Mouse (Mus musculus) spleen, adult 2 months (tissue): ENCODE data around the gene Acsbg1. TPM values are rescaled to one million over a fixed set of nuclear protein-coding genes. Genes with fewer than 3 reads are reported as not detected.

Experiments
- DNase-seq, 2 experiments: peaks; one replicate each; pipeline versions ENCODE4 v3.0.0 to v3.0.0-alpha.2; 2012 to 2021; ENCODE audit warnings: low spot score in 2 of 2, low read depth in 1 of 2
- H3K27ac ChIP-seq: fragments of 200-500 bp; 2 replicates; pipeline ENCODE4 v1.5.1; 2012; ENCODE audit warnings: low read length, inconsistent platforms; ENCODE audit not compliant: insufficient read depth
- H3K27me3 ChIP-seq: fragments of 200-500 bp; 2 replicates; pipeline ENCODE4 v1.6.1; 2012; ENCODE audit warnings: mild to moderate bottlenecking, moderate library complexity, low read length, inconsistent platforms; ENCODE audit not compliant: control insufficient read depth, insufficient read depth
- H3K36me3 ChIP-seq: fragments of 200-500 bp; 2 replicates; pipeline ENCODE4 v1.6.1; 2012; ENCODE audit warnings: mild to moderate bottlenecking, low read length, inconsistent platforms; ENCODE audit not compliant: control insufficient read depth, insufficient read depth
- H3K4me1 ChIP-seq: fragments of 200-500 bp; 2 replicates; pipeline ENCODE4 v1.6.1; 2011; ENCODE audit warnings: inconsistent platforms; ENCODE audit not compliant: control insufficient read depth, insufficient read depth, insufficient read length
- H3K4me3 ChIP-seq: fragments of 200-500 bp; 2 replicates; pipeline ENCODE4 v1.5.1; 2011; ENCODE audit warnings: mild to moderate bottlenecking, inconsistent platforms; ENCODE audit not compliant: insufficient read depth, insufficient read length; ENCODE audit errors: extremely low read depth
- CTCF ChIP-seq: fragments of 200-500 bp; IDR thresholded peaks from 2 replicates; pipeline ENCODE4 v1.5.1; 2011; ENCODE audit warnings: mild to moderate bottlenecking, inconsistent platforms; ENCODE audit not compliant: insufficient read depth, insufficient read length, insufficient replicate concordance; ENCODE audit errors: extremely low read depth
- POLR2A ChIP-seq: fragments of 200-500 bp; IDR thresholded peaks from 2 replicates; pipeline ENCODE4 v1.6.1; 2011; ENCODE audit warnings: low read depth, low read length, inconsistent platforms
- WGBS: fragments of 180-500 bp; shearing (Covaris S2); methylation state at CpG from one replicate; pipeline ENCODE4 v1.1.7; 2018; 5-methylcytosine and 5-hydroxymethylcytosine counted together
- polyA plus RNA-seq: library from polyadenylated mRNA; depleted of rRNA; stranded (reverse); fragments of >200 nt; gene quantifications from 2 replicates; pipeline ENCODE4 v1.2.3, GENCODE M21; 2012

The Acsbg1 gene
- polyA plus RNA-seq, 1 experiment = 3.2 TPM

DNA sequence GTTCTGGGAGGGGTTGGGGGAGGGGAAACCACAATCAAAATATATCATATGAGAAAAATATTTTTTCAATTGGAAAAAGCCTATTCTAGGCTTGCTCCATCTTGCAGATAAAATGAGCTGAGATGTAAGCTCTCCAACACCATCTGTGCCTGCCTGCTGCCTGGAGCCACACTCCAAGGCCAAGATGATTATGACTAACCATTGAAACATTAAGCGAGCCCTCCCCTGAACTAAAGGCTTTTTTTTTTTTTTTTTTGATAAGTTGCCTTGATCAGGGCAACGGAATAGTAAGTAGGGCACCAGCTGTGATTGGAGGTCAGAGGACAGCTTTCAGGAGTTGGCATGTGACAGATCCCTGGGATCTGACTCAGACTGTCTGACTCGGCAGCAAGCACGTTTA is 6.8 kb upstream of the Acsbg1 start:
- WGBS = 75% methylated on average over 4 of the region's 4 CpGs
- DNase-seq = no peak
- no peak overlapping the region for H3K27ac ChIP-seq
- H3K36me3 ChIP-seq = no peaks in the 10 kb centered on the region
- H3K4me1 ChIP-seq = no peaks in the 10 kb centered on the region
- TF ChIP-seq CTCF = no peak
- TF ChIP-seq POLR2A = no peak
- H3K4me3 ChIP-seq = no peak overlapping the region
- H3K27me3 ChIP-seq = no peaks in the 10 kb centered on the region

DNA sequence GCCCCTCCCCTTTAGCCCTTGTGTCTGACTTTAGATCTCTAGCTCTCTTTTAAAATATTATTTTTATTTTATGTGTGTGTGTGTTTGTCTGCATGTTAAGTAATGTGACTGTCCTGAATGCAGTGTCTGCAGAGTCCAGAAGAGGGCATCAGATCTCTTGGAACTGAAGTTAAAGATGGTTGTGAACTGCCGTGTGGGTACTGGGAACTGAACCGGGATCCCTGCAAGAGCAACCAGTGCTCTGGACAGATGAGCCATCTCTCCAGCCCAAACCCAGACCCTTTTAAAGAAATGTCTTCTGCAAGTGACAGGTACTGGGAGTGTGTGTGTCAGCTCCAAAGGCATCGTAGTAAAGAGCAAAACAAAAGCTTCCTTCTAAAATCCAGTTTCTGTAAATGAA is 4.4 kb upstream of the Acsbg1 start:
- TF ChIP-seq POLR2A (no peak), CTCF (no peak)
- 97% methylated on average over 3 of the region's 3 CpGs for WGBS
- DNase-seq = no peak

DNA sequence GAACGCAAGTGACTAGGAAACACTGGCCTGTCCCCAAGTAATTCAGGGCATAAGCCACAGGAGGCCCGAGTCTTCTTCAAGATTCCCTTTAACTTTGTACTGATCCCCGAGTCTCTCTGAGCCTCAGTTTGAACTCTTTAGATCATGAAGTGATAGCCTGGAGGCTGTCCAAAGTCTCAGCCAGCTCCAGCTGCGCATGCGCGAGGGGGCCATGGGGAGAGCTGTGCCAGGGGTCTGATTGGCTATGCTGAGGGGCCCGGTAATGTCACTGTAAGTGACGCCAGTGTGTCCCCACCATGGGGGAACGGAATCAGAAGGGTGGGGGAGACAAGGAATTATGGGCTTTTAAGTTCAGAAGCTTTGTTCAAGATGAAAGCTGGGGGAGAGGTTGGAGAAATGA is 2.7 kb upstream of the Acsbg1 start:
- no peak overlapping the region for H3K27ac ChIP-seq
- H3K4me1 ChIP-seq = no peaks in the 10 kb centered on the region
- no peak for DNase-seq
- no peaks in the 10 kb centered on the region for H3K36me3 ChIP-seq
- H3K4me3 ChIP-seq = no peak overlapping the region
- TF ChIP-seq POLR2A (no peak), CTCF (no peak)
- 89% methylated on average over 9 of the region's 9 CpGs for WGBS
- H3K27me3 ChIP-seq = no peaks in the 10 kb centered on the region

More for the DNA sequence above, 4.4 kb upstream of the Acsbg1 start:
- Histone ChIP-seq H3K4me3 (no peak overlapping the region), H3K36me3 (no peaks in the 10 kb centered on the region), H3K4me1 (no peaks in the 10 kb centered on the region), H3K27ac (no peak overlapping the region), H3K27me3 (no peaks in the 10 kb centered on the region)

DNA sequence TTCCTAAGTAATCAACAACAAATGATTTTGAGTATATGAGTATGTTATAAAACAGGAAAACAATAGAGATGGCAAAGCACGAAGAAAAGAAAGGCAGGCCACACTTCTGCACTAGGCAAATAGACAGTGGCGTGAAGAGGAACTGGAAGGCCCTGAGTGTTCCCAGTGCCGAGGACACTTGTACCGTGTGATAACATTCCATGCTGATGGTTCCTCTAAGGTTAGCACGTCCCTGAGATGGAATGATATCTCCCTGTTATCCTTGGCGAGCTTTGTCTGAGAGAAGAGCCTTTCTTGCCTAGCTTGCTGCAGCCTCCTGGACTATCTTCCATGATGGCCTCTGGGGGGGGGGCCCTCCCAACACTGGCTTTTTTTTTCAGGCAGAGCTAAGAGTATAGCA is 2.9 kb downstream of the Acsbg1 start:
- Histone ChIP-seq H3K27ac (no peak overlapping the region), H3K27me3 (no peaks in the 10 kb centered on the region), H3K4me1 (no peaks in the 10 kb centered on the region), H3K4me3 (no peak overlapping the region), H3K36me3 (no peaks in the 10 kb centered on the region)
- no peak for DNase-seq
- WGBS = 80% methylated on average over 6 of the region's 6 CpGs
- no peak for TF ChIP-seq CTCF
- TF ChIP-seq POLR2A = no peak

DNA sequence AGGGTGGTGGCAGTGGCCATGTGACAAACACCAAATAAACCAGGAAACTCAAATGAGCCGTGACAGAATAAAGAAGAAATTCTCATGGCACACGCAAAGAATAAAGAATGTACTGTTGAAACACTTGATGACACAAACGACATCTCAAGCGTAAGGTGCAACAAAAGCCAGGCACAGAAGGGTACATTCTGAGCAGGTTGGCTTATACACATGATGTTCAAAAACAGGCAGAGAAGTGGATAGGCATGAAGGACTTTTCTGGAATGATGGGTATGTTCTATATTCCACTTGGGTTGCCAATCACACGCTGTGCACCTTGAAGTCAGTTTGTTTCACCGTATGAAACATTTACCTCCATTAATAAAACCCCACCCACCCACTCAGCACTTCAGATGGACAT is 5.3 kb downstream of the Acsbg1 start:
- no peak for TF ChIP-seq CTCF
- TF ChIP-seq POLR2A = no peak
- H3K27ac ChIP-seq = no peak overlapping the region
- no peaks in the 10 kb centered on the region for H3K27me3 ChIP-seq
- DNase-seq = no peak
- no peak overlapping the region for H3K4me3 ChIP-seq
- 91% methylated on average over 6 of the region's 6 CpGs for WGBS
- H3K36me3 ChIP-seq = no peaks in the 10 kb centered on the region
- no peaks in the 10 kb centered on the region for H3K4me1 ChIP-seq

DNA sequence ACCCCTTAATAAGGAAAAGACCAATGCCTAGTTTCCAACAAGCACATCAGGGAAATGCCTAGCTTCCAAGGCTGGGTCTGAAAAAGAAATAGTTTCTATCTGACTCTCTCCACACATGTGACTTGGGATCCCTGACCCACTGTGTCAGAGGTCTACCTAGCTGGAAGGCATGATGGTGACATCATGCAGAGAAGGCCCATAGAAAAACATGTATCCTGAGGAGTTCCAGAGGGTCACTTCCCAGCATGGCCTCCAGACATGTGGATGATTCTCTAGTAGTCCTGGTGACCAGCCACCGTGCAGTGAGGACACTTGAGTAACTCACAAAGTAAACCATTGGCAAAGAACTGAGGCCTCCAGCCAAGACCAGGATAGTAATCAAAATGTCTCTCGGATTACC is 5.8 kb downstream of the Acsbg1 start:
- no peak overlapping the region for H3K4me3 ChIP-seq
- WGBS = 91% methylated on average over 2 of the region's 2 CpGs
- DNase-seq = no peak
- no peaks in the 10 kb centered on the region for H3K4me1 ChIP-seq
- H3K36me3 ChIP-seq = no peaks in the 10 kb centered on the region
- no peak for TF ChIP-seq POLR2A
- no peak for TF ChIP-seq CTCF
- H3K27me3 ChIP-seq = no peaks in the 10 kb centered on the region
- H3K27ac ChIP-seq = no peak overlapping the region

DNA sequence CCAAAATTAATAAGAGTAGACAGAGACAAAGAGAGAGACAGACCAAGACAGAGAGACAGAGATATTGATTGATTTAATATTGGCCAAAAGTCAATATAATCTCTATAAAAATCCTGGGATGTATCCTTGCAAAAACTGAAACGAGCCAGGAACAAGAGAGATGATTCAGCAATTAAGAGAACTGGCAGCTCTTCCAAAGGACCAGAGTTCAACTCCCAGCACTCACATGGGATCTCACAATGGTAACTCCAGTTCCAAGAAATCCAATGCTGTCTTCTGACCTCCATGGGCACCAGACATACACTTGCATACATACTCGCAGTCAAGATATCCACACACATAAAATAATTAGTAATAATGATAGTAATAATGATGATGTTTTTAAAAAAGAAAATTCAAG is 8.9 kb downstream of the Acsbg1 start:
- WGBS = 83% methylated on average over 2 of the region's 2 CpGs
- no peak for DNase-seq

More for the DNA sequence above, 8.9 kb downstream of the Acsbg1 start:
- Histone ChIP-seq H3K27me3 (no peaks in the 10 kb centered on the region), H3K36me3 (no peaks in the 10 kb centered on the region), H3K27ac (no peak overlapping the region), H3K4me1 (no peaks in the 10 kb centered on the region), H3K4me3 (no peak overlapping the region)
- no peak for TF ChIP-seq CTCF
- no peak for TF ChIP-seq POLR2A
